Mouse (Mus musculus) myocyte (in vitro differentiated cells): Measurements from ENCODE around the gene Ncln. TPM values are rescaled to one million over a fixed set of nuclear protein-coding genes. Genes with fewer than 3 reads are reported as not detected.

ENCODE experiments used
- H3K27me3 ChIP-seq: one replicate; pipeline ENCODE4 v1.6.1; 2011; ENCODE audit not compliant: control insufficient read depth, insufficient read depth, insufficient read length
- H3K36me3 ChIP-seq: one replicate; pipeline ENCODE4 v1.6.1; 2011; ENCODE audit not compliant: control insufficient read depth, insufficient read depth
- H3K4me2 ChIP-seq: one replicate; pipeline ENCODE4 v1.6.1; 2011; ENCODE audit warnings: low read depth, control low read depth
- H3K4me3 ChIP-seq: one replicate; pipeline ENCODE4 v1.5.1; 2011; ENCODE audit warnings: mild to moderate bottlenecking, control low read depth, moderate library complexity
- H3K79me2 ChIP-seq: one replicate; pipeline ENCODE4 v1.6.1; 2011; ENCODE audit not compliant: control insufficient read depth, insufficient read depth
- H3ac ChIP-seq: one replicate; pipeline ENCODE4 v1.6.1; 2011; ENCODE audit not compliant: control insufficient read depth, insufficient read length
- CEBPB ChIP-seq: IDR thresholded peaks from 2 replicates; pipeline ENCODE4 v1.6.1; 2011; ENCODE audit warnings: mild to moderate bottlenecking, moderate library complexity; ENCODE audit not compliant: poor library complexity, insufficient read depth, severe bottlenecking
- E2F4 ChIP-seq: IDR thresholded peaks from one replicate; pipeline ENCODE4 v1.6.1; 2011; ENCODE audit warnings: mild to moderate bottlenecking, control low read depth, moderate library complexity; ENCODE audit not compliant: insufficient read depth
- MAX ChIP-seq: IDR thresholded peaks from one replicate; pipeline ENCODE4 v1.6.1; 2011; ENCODE audit warnings: low read depth, mild to moderate bottlenecking, control low read depth
- MYOD1 ChIP-seq, 3 experiments: IDR thresholded peaks; one replicate each; pipeline ENCODE4 v1.6.1; 2011; ENCODE audit warnings: control low read depth in 2 of 3, low read depth in 2 of 3, mild to moderate bottlenecking in 2 of 3, moderate library complexity in 1 of 3; ENCODE audit not compliant: insufficient read length in 2 of 3, control insufficient read depth in 1 of 3
- MYOG ChIP-seq, 3 experiments: IDR thresholded peaks; one replicate each; pipeline ENCODE4 v1.6.1; 2011; ENCODE audit warnings: control low read depth in 2 of 3, low read depth in 2 of 3, mild to moderate bottlenecking in 2 of 3; ENCODE audit not compliant: insufficient read length in 2 of 3, control insufficient read depth in 1 of 3, insufficient read depth in 1 of 3
- POLR2A ChIP-seq: IDR thresholded peaks from one replicate; pipeline ENCODE4 v1.6.1; 2011; ENCODE audit warnings: low read depth, mild to moderate bottlenecking, control low read depth, moderate library complexity; ENCODE audit not compliant: insufficient read length
- POLR2AphosphoS2 ChIP-seq: IDR thresholded peaks from one replicate; pipeline ENCODE4 v1.6.1; 2011; ENCODE audit warnings: low read depth, control low read depth; ENCODE audit not compliant: insufficient read length
- REST ChIP-seq: IDR thresholded peaks from one replicate; pipeline ENCODE4 v1.6.1; 2011; ENCODE audit warnings: mild to moderate bottlenecking, control low read depth, moderate library complexity; ENCODE audit not compliant: insufficient read depth, insufficient read length
- SRF ChIP-seq: IDR thresholded peaks from one replicate; pipeline ENCODE4 v1.6.1; 2011; ENCODE audit warnings: low read depth; ENCODE audit not compliant: control insufficient read depth, insufficient read length
- TCF12 ChIP-seq: IDR thresholded peaks from one replicate; pipeline ENCODE4 v1.6.1; 2011; ENCODE audit warnings: mild to moderate bottlenecking, control low read depth; ENCODE audit not compliant: poor library complexity, insufficient read depth, severe bottlenecking
- TCF3 ChIP-seq: IDR thresholded peaks from one replicate; pipeline ENCODE4 v1.6.1; 2011; ENCODE audit warnings: low read depth, control low read depth; ENCODE audit not compliant: insufficient read length
- USF1 ChIP-seq: IDR thresholded peaks from one replicate; pipeline ENCODE4 v1.6.1; 2011; ENCODE audit warnings: low read depth, mild to moderate bottlenecking, control low read depth, moderate library complexity
- polyA plus RNA-seq: library from polyadenylated mRNA; unstranded; fragments of >200 nt; fragmentation: generic; extraction: Trizol; gene quantifications from one replicate; pipeline ENCODE4 v1.2.1, GENCODE M21; 2012; ENCODE audit warnings: missing spikeins

Ncln gene
- polyA plus RNA-seq, 1 experiment = 153 TPM

DNA sequence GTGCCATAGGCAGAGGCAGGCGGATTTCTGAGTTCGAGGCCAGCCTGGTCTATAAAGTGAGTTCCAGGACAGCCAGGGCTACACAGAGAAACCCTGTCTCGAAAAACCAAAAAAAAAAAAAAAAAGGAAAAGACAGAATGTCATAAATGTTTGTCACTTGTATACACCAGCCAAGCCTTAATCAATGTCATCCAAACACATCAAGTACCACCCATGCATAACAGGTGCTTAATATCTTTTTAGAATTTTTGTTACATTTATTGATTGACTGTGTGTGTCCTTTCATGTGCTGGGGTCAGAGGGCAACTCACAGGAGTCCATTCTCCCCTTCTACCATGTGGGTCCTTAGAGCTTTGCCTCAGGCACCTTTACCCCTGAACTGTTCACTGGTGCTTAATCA lies 3.8 kb upstream of the Ncln start, which contains the start of gene S1pr4:
S1pr4 (minus strand) TSS at position 101 of the 400 bp plus-strand sequence.
- no peak for TF ChIP-seq CEBPB
- TF ChIP-seq USF1 = no peak
- no peak for TF ChIP-seq MYOD1 (IDR thresholded peaks at IDR 0.05; ENCODE audit: control insufficient read depth in 1 of 3, insufficient read length in 2 of 3, low read depth in 2 of 3)
- TF ChIP-seq TCF3 = no peak
- no peak for TF ChIP-seq TCF12
- TF ChIP-seq MAX = no peak
- TF ChIP-seq SRF = no peak
- no peak for TF ChIP-seq REST
- TF ChIP-seq POLR2A = no peak
- TF ChIP-seq MYOG (IDR thresholded peaks at IDR 0.05; ENCODE audit: control insufficient read depth in 1 of 3, insufficient read depth in 1 of 3, insufficient read length in 2 of 3, low read depth in 2 of 3) = no peak
- TF ChIP-seq E2F4 = no peak
- TF ChIP-seq POLR2AphosphoS2 = no peak
- no peaks in the 10 kb centered on the region for H3K27me3 ChIP-seq
- no peak within 1 kb of the TSS for H3K4me3 ChIP-seq
- no peaks in the 10 kb centered on the region for H3K36me3 ChIP-seq
- H3ac ChIP-seq = no peak within 1 kb of the TSS
- H3K4me2 ChIP-seq = no peak within 1 kb of the TSS
- peaks cover 9% of the 10 kb centered on the region for H3K79me2 ChIP-seq

DNA sequence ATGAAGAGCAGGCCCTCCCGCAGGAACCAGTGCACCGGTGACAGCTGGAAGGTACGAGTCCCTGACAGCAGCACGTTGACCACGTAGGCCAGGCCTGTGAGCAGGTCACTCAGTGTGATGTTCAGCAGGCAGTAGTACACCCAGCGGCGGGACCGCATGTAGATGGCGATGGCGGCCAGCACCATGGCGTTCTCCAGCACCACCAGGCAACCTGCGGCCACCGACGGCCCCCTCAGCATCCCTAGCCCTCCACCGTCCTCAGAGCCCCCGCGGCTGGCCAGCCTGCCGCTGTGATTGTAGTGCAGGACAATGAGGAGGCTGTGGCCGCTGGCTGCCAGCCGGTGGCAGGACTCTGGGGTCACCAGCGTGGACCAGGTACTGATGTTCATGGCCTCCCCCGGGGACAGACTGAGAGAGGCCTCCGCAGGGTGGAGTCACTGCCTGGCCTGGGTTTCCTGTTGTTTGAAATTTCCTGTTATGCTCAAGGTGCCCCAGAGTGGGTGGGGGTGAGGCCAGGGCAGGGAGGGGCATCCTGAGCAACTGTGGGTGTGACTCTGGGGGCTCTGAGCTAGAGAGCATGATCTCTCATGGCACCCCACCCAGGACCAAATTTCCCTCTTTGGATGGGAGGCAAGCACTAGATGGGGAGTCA lies 3.2 kb upstream of the Ncln start:
- Histone ChIP-seq H3K79me2 (peaks cover 15% of the 10 kb centered on the region), H3K4me3 (no peak overlapping the region), H3K36me3 (no peaks in the 10 kb centered on the region), H3ac (no peak overlapping the region), H3K4me2 (no peak overlapping the region), H3K27me3 (no peaks in the 10 kb centered on the region)
- TF ChIP-seq SRF (no peak), REST (no peak)

DNA sequence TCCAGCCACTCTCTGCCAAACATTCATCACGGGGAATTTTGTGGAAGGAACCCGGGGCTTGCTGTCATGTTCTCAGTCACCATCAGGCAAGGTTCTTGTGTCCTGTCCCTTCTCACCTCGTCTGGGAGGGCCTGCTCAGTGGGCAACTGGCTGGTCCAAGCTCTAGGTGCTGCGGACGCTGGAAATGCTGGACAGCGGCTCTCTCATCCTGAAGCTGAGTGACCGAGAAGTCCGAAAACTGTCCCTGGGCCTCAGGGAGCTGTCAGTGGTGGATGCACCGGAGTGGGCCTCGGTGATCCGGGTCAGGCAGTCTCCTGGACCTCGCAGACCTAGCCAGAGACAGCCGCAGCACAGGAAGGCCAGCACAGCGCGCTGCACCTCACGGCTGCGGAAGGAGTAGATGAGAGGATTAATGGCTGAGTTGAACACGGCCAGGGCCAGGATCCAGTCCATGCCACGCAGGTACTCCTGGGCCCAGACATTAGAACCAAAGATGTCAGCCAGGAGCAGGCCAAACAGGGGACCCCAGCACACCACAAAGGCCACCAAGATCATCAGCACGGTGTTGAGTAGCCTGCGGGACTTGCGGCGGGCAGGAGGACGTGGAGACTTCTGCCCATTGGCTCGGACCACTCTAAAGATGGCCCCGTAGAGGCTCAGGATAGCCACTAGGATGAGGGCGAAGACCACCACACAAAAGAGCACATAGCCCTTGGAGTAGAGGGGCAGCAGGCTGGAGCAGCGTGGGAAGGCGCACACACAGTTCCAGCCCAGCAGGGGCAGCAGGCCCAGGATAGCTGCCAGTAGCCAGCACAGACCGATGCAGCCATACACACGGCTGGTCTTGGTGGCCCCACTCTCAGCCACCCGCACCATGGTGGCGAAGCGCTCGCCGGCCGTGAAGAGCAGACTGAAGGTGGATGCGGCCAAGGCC lies 2.4 kb upstream of the Ncln start:
- Histone ChIP-seq H3K4me2 (no peak overlapping the region), H3K27me3 (no peaks in the 10 kb centered on the region), H3K36me3 (no peaks in the 10 kb centered on the region), H3K4me3 (no peak overlapping the region), H3K79me2 (peaks cover 21% of the 10 kb centered on the region), H3ac (no peak overlapping the region)
- no peak for TF ChIP-seq TCF3
- no peak for TF ChIP-seq USF1
- no peak for TF ChIP-seq REST
- TF ChIP-seq MYOD1 (IDR thresholded peaks at IDR 0.05; ENCODE audit: control insufficient read depth in 1 of 3, insufficient read length in 2 of 3, low read depth in 2 of 3) = no peak
- no peak for TF ChIP-seq SRF

DNA sequence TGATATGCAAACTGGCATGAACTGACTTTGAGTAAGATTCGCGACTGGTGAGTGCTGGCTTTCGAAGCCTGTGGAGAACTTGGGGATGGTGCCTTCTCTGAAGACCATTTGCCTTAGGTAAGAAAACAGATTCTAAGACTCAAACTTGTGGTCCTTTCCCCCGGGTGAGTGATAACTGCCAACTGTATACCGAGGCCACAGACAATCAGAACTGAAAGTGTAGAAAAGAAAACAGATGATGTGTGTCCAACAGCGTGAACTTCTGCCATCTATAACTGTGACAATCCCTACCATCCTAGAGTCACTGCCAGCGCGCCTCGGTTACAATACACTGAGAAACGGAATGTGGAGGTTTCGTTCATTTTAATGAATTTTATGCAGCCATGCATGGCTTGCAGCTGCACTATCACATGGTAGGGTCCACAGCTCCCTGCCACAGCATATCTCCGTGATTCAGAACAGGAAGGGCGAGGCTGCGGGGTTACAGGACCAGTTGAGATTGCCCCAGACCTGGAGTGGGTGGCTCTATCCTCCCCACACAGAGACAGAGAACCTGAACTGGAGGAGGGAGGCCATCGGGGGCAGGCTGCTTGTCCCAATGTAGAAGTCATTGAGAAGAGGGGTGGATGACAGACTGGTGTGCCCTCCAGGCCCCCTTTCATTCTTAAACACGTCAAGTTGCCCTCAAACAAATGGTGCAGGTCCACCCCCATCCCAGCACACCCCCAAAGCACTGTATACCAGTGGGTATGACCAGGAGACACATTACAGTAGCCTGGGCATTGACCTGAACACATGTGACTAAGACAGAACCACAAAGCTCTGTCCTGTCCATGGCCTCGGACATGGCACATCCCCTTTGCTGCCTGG lies 1.4 kb upstream of the Ncln start:
- TF ChIP-seq POLR2AphosphoS2 (no peak), TCF12 (no peak), TCF3 (no peak), REST (no peak), CEBPB (no peak)
- Histone ChIP-seq H3K27me3 (no peaks in the 10 kb centered on the region), H3K36me3 (no peaks in the 10 kb centered on the region), H3K79me2 (peaks cover 23% of the 10 kb centered on the region), H3K4me3 (peak overlapping the region; percentile 94), H3K4me2 (peak overlapping the region; percentile 77), H3ac (no peak overlapping the region)

DNA sequence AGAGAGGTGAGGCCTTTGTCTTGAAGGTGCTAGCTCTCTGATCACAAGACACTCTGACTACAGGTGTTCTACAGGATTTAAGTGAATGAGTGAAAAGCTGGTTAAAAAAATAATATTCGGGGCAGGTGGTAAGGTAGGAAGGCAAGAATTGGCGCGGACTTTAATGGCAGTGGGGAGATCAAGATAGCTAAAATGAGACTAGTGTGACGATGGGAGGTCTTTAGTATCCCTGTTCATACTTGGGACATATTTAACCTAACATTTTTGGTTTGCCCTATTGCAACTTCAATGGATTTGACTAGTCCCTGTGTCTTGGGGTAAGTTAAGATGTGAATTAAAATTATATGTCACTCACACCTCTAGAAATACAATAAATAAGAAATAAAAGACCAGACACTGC lies 777 bp upstream of the Ncln start:
- Histone ChIP-seq H3K4me2 (peak overlapping the region; percentile 77), H3K4me3 (peak overlapping the region; percentile 94), H3ac (no peak overlapping the region), H3K27me3 (no peaks in the 10 kb centered on the region), H3K79me2 (peaks cover 23% of the 10 kb centered on the region), H3K36me3 (peaks cover 6% of the 10 kb centered on the region)
- TF ChIP-seq MYOG (IDR thresholded peaks at IDR 0.05; ENCODE audit: control insufficient read depth in 1 of 3, insufficient read depth in 1 of 3, insufficient read length in 2 of 3, low read depth in 2 of 3) = no peak
- no peak for TF ChIP-seq SRF
- no peak for TF ChIP-seq REST
